Mouse (Mus musculus): ENCODE data around the gene St6galnac3.

Gene St6galnac3

GRCm38 (mm10) chr3:153645803-153646202, 79.2 kb downstream of the St6galnac3 start:
- DNase-seq = no peak

GRCm38 (mm10) chr3:153643822-153644519, 81.0 kb downstream of the St6galnac3 start:
- no peak for DNase-seq

GRCm38 (mm10) chr3:153642826-153643225, 82.1 kb downstream of the St6galnac3 start:
- no peak for DNase-seq

DNA sequence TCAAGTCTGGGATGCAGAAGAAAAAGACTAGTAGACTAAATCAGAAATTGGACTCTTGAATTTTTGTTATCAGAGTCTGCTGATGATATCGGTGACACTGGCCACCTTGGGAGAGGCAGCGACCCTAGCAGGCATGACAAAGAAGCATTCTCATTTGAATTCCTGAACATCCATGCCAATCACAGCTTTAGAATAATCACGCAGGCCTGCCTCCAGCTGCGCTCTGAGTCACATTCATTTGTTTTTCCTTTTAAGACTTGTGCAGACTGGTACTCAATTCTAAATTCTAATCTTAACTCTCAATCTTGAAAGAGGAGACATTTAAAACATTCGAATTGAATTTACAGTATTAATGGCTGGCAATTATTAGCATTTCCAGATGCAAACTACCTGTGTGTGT, 83.2 kb downstream of the St6galnac3 start:
- no peak for DNase-seq

DNA sequence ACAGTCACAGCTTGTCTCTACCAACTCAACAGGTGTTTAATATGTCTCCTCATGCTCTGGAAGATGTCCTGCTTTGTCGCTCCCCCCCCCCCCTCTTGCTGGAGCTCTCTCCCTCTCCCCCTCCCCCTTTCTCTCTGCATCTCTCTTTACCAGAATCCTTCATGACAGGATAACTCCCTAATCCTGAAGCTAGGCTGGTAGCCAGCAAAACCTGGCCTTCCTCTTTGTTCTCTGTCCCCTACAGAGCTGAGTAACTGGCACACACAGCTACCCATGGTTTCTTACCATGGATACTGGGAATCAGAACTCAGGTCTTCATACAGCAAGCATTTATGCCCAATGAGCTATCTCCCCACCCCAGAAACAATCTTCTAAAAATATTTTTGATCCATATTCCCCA, 87.6 kb downstream of the St6galnac3 start:
- peak; percentile 46 to 52 for DNase-seq

GRCm38 (mm10) chr3:153636804-153637153, 88.2 kb downstream of the St6galnac3 start:
- no peak for DNase-seq

DNA sequence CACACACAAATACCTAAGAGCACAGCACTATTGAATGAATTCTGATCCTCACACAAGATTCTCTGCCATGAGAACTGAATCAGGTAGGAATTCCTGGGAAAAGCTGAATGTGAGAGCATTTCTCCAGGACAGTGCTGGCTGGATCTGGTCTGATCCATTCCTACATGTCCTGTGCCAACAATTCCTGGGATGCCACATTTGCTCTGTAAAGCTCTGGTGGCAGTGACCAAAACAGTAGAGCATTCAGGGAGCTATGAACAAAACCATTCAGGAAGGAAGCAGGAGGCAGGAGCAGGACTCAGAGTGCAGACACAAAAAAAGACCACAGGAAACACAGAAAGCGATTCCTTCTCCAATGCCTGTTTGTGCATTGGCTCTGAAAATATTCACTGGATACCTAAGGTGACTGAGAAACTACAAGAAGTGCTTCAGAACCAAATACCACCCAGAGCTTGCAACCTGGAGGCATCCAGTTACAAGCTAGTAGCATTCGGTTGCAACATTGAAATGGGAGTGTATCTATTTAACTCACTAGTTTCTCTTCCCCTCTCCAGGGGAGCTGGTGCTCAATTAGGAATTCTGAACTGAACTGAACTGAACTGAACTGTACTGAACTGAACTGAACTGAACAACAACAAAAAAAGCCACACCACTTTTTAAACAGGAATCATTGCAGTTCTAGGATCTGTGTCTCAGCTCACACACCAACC, 88.7 kb downstream of the St6galnac3 start:
- no peak for DNase-seq

GRCm38 (mm10) chr3:153631988-153632672, 92.8 kb downstream of the St6galnac3 start:
- no peak for DNase-seq

- no peak for DNase-seq
Observed at GRCm38 (mm10) chr3:153626237-153626636, 98.7 kb downstream of the St6galnac3 start.

GRCm38 (mm10) chr3:153618976-153619375, 106.0 kb downstream of the St6galnac3 start:
- DNase-seq = no peak

DNA sequence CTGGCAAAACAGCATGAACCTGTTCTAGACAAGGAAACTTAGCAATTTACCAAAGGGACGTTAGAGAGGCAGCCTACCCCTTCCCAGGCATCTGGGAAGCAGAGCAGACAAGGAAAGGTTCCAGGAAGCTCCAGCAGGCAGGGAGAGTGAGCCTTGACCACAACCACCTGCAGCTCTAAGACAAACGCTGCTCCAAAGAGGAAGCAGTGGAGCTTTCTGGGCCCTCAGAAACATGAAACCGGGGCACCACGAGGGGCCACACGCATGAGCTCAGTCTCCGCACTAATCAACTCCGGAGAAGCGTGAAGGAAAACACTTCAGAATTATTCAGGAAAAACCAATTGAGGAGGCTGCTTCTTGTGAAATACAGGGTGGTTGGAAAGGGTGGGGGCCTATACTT, 108.1 kb downstream of the St6galnac3 start:
- DNase-seq = no peak

- DNase-seq = no peak
Observed at GRCm38 (mm10) chr3:153610239-153610638, 114.7 kb downstream of the St6galnac3 start.

GRCm38 (mm10) chr3:153606331-153606730, 118.6 kb downstream of the St6galnac3 start:
- DNase-seq = peak in 1 of 2 experiments; percentile 56

- no peak for DNase-seq
Observed at GRCm38 (mm10) chr3:153605767-153606098, 119.2 kb downstream of the St6galnac3 start.

- DNase-seq = no peak
Observed at GRCm38 (mm10) chr3:153605089-153605766, 119.7 kb downstream of the St6galnac3 start.

GRCm38 (mm10) chr3:153599179-153599578, 125.8 kb downstream of the St6galnac3 start:
- no peak for DNase-seq

DNA sequence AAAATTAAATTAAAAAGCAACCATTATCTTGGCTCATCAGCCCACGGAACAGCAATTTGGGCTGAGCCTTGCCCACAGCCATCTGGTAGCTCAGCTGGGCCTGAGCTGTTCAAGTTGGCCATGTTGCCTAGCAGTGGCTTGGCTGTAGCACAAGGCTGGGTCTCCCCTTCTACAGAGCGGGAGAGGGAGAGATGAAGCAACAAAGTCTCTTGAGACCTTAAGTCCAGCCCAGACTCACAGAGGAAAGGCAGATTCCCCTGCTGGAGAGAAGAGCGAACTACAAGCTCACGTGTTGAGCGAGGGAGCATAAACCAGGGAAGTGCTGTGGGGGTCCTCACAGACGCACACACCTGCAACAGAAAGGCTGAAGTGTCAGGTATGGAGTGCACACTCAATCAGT, 126.3 kb downstream of the St6galnac3 start:
- DNase-seq = peak; percentile 72 to 79

DNA sequence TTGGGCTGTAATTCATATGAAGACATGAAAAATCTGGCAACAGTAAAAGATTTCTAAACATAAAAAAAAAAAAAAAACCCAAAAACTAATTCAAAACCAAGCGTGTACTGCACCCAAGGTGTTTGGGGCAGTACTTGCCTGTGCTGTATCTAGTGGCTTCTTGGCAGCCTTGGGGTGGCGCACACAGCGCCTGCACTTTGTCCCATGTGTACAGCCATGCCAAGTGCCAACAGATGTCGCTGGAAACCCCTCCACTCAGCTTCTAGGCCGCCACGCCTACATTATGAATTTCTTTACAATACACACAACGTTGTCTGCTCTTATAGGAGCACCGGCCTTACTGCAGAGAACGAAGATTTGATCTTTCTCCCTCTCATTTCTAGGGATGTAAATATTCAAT, 130.4 kb downstream of the St6galnac3 start:
- DNase-seq = no peak

GRCm38 (mm10) chr3:153593978-153594377, 131.0 kb downstream of the St6galnac3 start:
- no peak for DNase-seq

DNA sequence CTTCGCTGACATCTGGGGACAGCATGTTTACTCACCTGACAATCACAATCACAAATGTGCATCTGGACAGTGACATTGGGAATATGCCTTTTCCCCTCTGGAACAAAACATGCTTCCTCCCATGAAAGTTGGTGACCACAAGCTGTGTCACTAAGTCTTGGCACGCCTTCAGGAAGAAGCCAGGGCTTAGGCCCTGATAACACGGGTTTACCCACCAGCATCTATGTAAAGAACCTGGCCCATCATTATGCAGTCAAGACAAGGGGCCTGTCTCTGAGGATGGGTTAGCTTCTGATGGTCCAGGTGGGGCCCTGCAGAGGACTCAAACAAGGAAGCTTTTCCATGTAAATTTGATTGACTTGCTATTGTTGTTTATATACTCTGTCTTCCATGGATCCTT, 131.9 kb downstream of the St6galnac3 start:
- DNase-seq = no peak

DNA sequence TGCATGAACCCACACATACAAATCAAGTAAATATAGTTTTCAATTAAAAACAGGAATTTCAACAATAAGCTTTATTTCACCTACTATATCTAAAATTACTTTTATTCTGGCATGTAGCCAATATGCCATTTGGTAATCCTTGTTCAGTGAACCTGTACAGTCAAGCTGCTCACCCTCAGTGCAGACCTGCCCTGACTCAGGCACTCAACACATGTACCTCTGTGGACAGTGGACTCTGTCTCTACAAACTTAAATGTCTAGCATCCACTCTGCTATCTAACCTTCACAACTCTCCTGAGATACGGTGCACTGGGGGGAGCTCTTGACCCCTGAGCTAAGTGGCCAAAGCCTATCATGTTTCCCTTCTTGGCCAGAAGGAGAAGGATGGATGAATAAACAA, 137.4 kb downstream of the St6galnac3 start:
- DNase-seq = no peak

- peak in 1 of 2 experiments; percentile 44 for DNase-seq
Observed at GRCm38 (mm10) chr3:153584836-153585235, 140.1 kb downstream of the St6galnac3 start.

DNA sequence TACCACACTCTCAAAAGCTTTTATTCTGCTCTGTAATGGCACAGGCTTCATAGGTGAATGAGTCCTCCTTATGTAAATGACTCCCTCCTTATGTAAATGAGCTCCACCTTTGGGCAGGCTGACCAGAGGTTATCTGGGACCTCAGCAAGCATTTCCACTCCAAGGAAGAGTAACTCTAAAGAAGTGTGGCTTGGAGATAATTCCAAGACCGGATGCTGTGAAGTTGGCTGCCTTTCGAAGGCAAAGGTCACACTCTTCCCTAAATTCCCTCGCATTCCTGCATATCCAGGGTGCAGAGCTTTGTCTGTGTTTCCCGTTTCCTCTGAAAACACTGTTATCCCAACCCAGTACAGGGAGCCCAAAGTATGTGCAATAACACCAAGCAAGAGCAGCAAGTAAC, 142.9 kb downstream of the St6galnac3 start:
- no peak for DNase-seq

Data from cerebellum, postnatal 14 days (tissue).